Mouse (Mus musculus) CH12.LX (cell line): ENCODE measurements around the gene Tubb2b.
A peak's percentile ranks its signal among the peaks of the same experiment; 100 is the strongest.

ENCODE experiments used
- CTCF ChIP-seq, 2 experiments: IDR thresholded peaks in 1 of 2; conservative IDR thresholded peaks in 1 of 2; 2 replicates each; pipeline ENCODE4 v1.5.1; 2011 to 2012; ENCODE audit warnings: low read depth in 2 of 2, low read length in 2 of 2, improper control_type of control experiment in 1 of 2, inconsistent platforms in 1 of 2, mild to moderate bottlenecking in 1 of 2, moderate library complexity in 1 of 2
- JUN ChIP-seq: IDR thresholded peaks from 2 replicates; pipeline ENCODE4 v1.6.1; 2011; ENCODE audit warnings: low read depth, mild to moderate bottlenecking, low read length, improper control_type of control experiment, moderate library complexity; ENCODE audit not compliant: insufficient read depth
- MAZ ChIP-seq: IDR thresholded peaks from 2 replicates; pipeline ENCODE4 v1.6.1; 2012; ENCODE audit warnings: low read depth, mild to moderate bottlenecking, inconsistent platforms, low read length, improper control_type of control experiment, moderate library complexity
- POLR2A ChIP-seq: IDR thresholded peaks from 2 replicates; pipeline ENCODE4 v1.6.1; 2011; ENCODE audit warnings: low read depth, mild to moderate bottlenecking, improper control_type of control experiment, low read length
- TBP ChIP-seq: conservative IDR thresholded peaks from 2 replicates; pipeline ENCODE4 v1.6.1; 2011; ENCODE audit warnings: low read depth, low read length, improper control_type of control experiment
- UBTF ChIP-seq: IDR thresholded peaks from 2 replicates; pipeline ENCODE4 v1.6.1; 2012; ENCODE audit warnings: low read depth, mild to moderate bottlenecking, inconsistent platforms, low read length, improper control_type of control experiment, moderate library complexity
- ZKSCAN1 ChIP-seq: IDR thresholded peaks from 2 replicates; pipeline ENCODE4 v1.6.1; 2012; ENCODE audit warnings: low read depth, inconsistent platforms, low read length, improper control_type of control experiment, borderline replicate concordance
- ZNF384 ChIP-seq: IDR thresholded peaks from 2 replicates; pipeline ENCODE4 v1.6.1; 2012; ENCODE audit warnings: low read depth, low read length, improper control_type of control experiment, inconsistent platforms

GRCm38 (mm10) chr13:34154931-34155272 lies 24.6 kb upstream of the Tubb2b start:
- TF ChIP-seq JUN (no peak), POLR2A (no peak), CTCF (conservative IDR thresholded peaks at IDR 0.05 in 1 of 2, IDR thresholded peaks at IDR 0.05 in 1 of 2; ENCODE audit: low read depth in 2 of 2, low read length in 2 of 2) (peak; percentile 60 to 74), MAZ (no peak), UBTF (no peak), ZKSCAN1 (no peak), ZNF384 (no peak), TBP (no peak)
